Mouse (Mus musculus) stomach, postnatal 0 days (tissue): Measurements from ENCODE around the gene Srebf2. TPM values are rescaled to one million over a fixed set of nuclear protein-coding genes. Genes with fewer than 3 reads are reported as not detected.

Experiments
- ATAC-seq: fragments of 200-750 bp; cut with Nextera tagmentation; 2 replicates; pipeline ENCODE4 v1.8.0; 2017; ENCODE audit not compliant: low FRiP score, low TSS enrichment
- DNase-seq: peaks from one replicate; pipeline ENCODE4 v3.0.0-alpha.2; 2016; ENCODE audit warnings: low spot score
- H3K27ac ChIP-seq: fragments of 300-500 bp; sonication (generic); replicated peaks from 2 replicates; pipeline ENCODE4 v1.5.1; 2014; ENCODE audit warnings: mild to moderate bottlenecking, control low read depth
- H3K27me3 ChIP-seq: fragments of 300-500 bp; sonication (generic); 2 replicates; pipeline ENCODE4 v1.6.1; 2014; ENCODE audit warnings: low read length; ENCODE audit not compliant: control insufficient read depth, insufficient read depth
- H3K36me3 ChIP-seq: fragments of 300-500 bp; sonication (generic); 2 replicates; pipeline ENCODE4 v1.6.1; 2014; ENCODE audit warnings: low read length, mixed read lengths; ENCODE audit not compliant: control insufficient read depth, insufficient read depth
- H3K4me1 ChIP-seq: fragments of 300-500 bp; sonication (generic); replicated peaks from 2 replicates; pipeline ENCODE4 v1.6.1; 2014; ENCODE audit warnings: antibody characterized with exemption; ENCODE audit not compliant: control insufficient read depth, insufficient read depth
- H3K4me2 ChIP-seq: fragments of 300-500 bp; sonication (generic); replicated peaks from 2 replicates; pipeline ENCODE4 v1.6.1; 2014; ENCODE audit warnings: low read depth, mild to moderate bottlenecking, control low read depth, moderate library complexity
- H3K4me3 ChIP-seq: fragments of 300-500 bp; sonication (generic); 2 replicates; pipeline ENCODE4 v1.5.1; 2014; ENCODE audit warnings: low read depth, low read length, control low read depth
- H3K9ac ChIP-seq: fragments of 300-500 bp; sonication (generic); 2 replicates; pipeline ENCODE4 v1.6.1; 2014; ENCODE audit warnings: mild to moderate bottlenecking, low read length, control low read depth, mixed read lengths
- H3K9me3 ChIP-seq: fragments of 300-500 bp; sonication (generic); 2 replicates; pipeline ENCODE4 v1.6.1; 2016; ENCODE audit warnings: low read length; ENCODE audit not compliant: control insufficient read depth
- CTCF ChIP-seq: IDR thresholded peaks from 2 replicates; pipeline ENCODE4 v1.5.1; 2016; ENCODE audit warnings: antibody characterized with exemption, low read depth, mild to moderate bottlenecking, moderate library complexity
- EP300 ChIP-seq: optimal IDR thresholded peaks from 2 replicates; pipeline ENCODE3; 2016; ENCODE audit warnings: antibody characterized with exemption
- WGBS: fragments of 180-500 bp; shearing (Covaris S2); extraction: QIAGEN DNeasy Blood & Tissue Kit; methylation state at CpG from one replicate; pipeline ENCODE4 v1.1.7; 2014; 5-methylcytosine and 5-hydroxymethylcytosine counted together
- polyA plus RNA-seq: library from polyadenylated mRNA; unstranded; fragments of >200 nt; fragmentation: Nextera tagmentation; extraction: Ambion mirVana; gene quantifications from 2 replicates; pipeline ENCODE4 v1.2.1, GENCODE M21; 2015

The Srebf2 gene
- polyA plus RNA-seq, 1 experiment from 2014 or later, result 127 TPM

- 64% methylated on average over 10 of the region's 10 CpGs for whole genome bisulfite sequencing
- H3K27me3 ChIP-seq, result no peaks in the 10 kb centered on the region
- H3K9me3 ChIP-seq, result 0 out of 2 replicates have a peak, but pooled peaks cover 2% of the 10 kb centered on the region
- no peak overlapping the region for H3K9ac ChIP-seq
- DNase-seq, result no peak
- TF ChIP-seq CTCF (no peak), EP300 (no peak)
- H3K36me3 ChIP-seq, result peaks cover 82% of the 10 kb centered on the region
- H3K4me2 ChIP-seq, result no peak overlapping the region
- no peaks in the 10 kb centered on the region for H3K4me1 ChIP-seq
- H3K4me3 ChIP-seq, result no peak overlapping the region
- H3K27ac ChIP-seq, result no peak overlapping the region
- ATAC-seq, result no peak
These were observed 36.6 kb downstream of the Srebf2 start for GRCm38 (mm10) chr15:82183596-82183995.

GRCm38 (mm10) chr15:82184183-82184582 is 37.2 kb downstream of the Srebf2 start:
- Histone ChIP-seq H3K4me3 (no peak overlapping the region), H3K9ac (no peak overlapping the region), H3K9me3 (0 out of 2 replicates have a peak, but pooled peaks cover 2% of the 10 kb centered on the region), H3K36me3 (peaks cover 77% of the 10 kb centered on the region), H3K27me3 (no peaks in the 10 kb centered on the region), H3K4me2 (no peak overlapping the region), H3K4me1 (no peaks in the 10 kb centered on the region), H3K27ac (no peak overlapping the region)
- TF ChIP-seq CTCF, result no peak
- no peak for TF ChIP-seq EP300
- DNase-seq (no peak), ATAC-seq (no peak)
- 74% methylated on average over 7 of the region's 7 CpGs for WGBS

GRCm38 (mm10) chr15:82184656-82185055 is 37.7 kb downstream of the Srebf2 start:
- 73% methylated on average over 10 of the region's 10 CpGs for WGBS
- Histone ChIP-seq H3K4me1 (no peaks in the 10 kb centered on the region), H3K27ac (no peak overlapping the region), H3K9ac (no peak overlapping the region), H3K27me3 (no peaks in the 10 kb centered on the region), H3K36me3 (peaks cover 75% of the 10 kb centered on the region), H3K4me2 (no peak overlapping the region), H3K9me3 (0 out of 2 replicates have a peak, but pooled peaks cover 2% of the 10 kb centered on the region), H3K4me3 (no peak overlapping the region)
- no peak for TF ChIP-seq CTCF
- TF ChIP-seq EP300, result no peak
- no peak for ATAC-seq
- DNase-seq, result no peak

GRCm38 (mm10) chr15:82185062-82185783 is 38.2 kb downstream of the Srebf2 start:
- WGBS, result 78% methylated on average over 14 of the region's 14 CpGs
- no peak for DNase-seq
- H3K4me1 ChIP-seq, result no peaks in the 10 kb centered on the region
- H3K27ac ChIP-seq, result no peak overlapping the region
- H3K9ac ChIP-seq, result no peak overlapping the region
- H3K27me3 ChIP-seq, result no peaks in the 10 kb centered on the region
- peaks cover 74% of the 10 kb centered on the region for H3K36me3 ChIP-seq
- no peak for ATAC-seq
- no peak overlapping the region for H3K4me3 ChIP-seq
- TF ChIP-seq CTCF (no peak), EP300 (no peak)
- 0 out of 2 replicates have a peak, but pooled peaks cover 2% of the 10 kb centered on the region for H3K9me3 ChIP-seq
- H3K4me2 ChIP-seq, result no peak overlapping the region

- H3K4me3 ChIP-seq, result no peak overlapping the region
- no peaks in the 10 kb centered on the region for H3K4me1 ChIP-seq
- TF ChIP-seq EP300 (no peak), CTCF (no peak)
- H3K36me3 ChIP-seq, result peaks cover 68% of the 10 kb centered on the region
- 0 out of 2 replicates have a peak, but pooled peaks cover 2% of the 10 kb centered on the region for H3K9me3 ChIP-seq
- WGBS, result 75% methylated on average over 14 of the region's 14 CpGs
- no peak overlapping the region for H3K9ac ChIP-seq
- DNase-seq (no peak), ATAC-seq (no peak)
- H3K27me3 ChIP-seq, result no peaks in the 10 kb centered on the region
- no peak overlapping the region for H3K4me2 ChIP-seq
- no peak overlapping the region for H3K27ac ChIP-seq
These were observed 39.1 kb downstream of the Srebf2 start for GRCm38 (mm10) chr15:82186131-82186530.

- Histone ChIP-seq H3K4me3 (no peak overlapping the region), H3K9ac (no peak overlapping the region), H3K36me3 (peaks cover 64% of the 10 kb centered on the region), H3K27ac (no peak overlapping the region), H3K9me3 (0 out of 2 replicates have a peak, but pooled peaks cover 2% of the 10 kb centered on the region), H3K27me3 (no peaks in the 10 kb centered on the region), H3K4me2 (no peak overlapping the region), H3K4me1 (no peaks in the 10 kb centered on the region)
- TF ChIP-seq CTCF (no peak), EP300 (no peak)
- ATAC-seq, result no peak
- DNase-seq, result no peak
- 87% methylated on average over 5 of the region's 5 CpGs for WGBS
These were observed 40.0 kb downstream of the Srebf2 start for GRCm38 (mm10) chr15:82186931-82187330.
